Mouse (Mus musculus) ES-E14 (cell line): ENCODE measurements around the gene Dcaf8. TPM values are rescaled to one million over a fixed set of nuclear protein-coding genes. Genes with fewer than 3 reads are reported as not detected.

Source experiments
- DNase-seq: peaks from one replicate; pipeline ENCODE4 v3.0.0-alpha.2; 2013; ENCODE audit warnings: low read depth, low spot score
- H3K27ac ChIP-seq: 2 replicates; pipeline ENCODE4 v1.5.1; 2012; ENCODE audit warnings: low read depth, mild to moderate bottlenecking, low read length, moderate library complexity, mixed read lengths; ENCODE audit not compliant: poor library complexity, insufficient read depth, severe bottlenecking
- H3K36me3 ChIP-seq: 2 replicates; pipeline ENCODE4 v1.6.1; 2012; ENCODE audit warnings: mild to moderate bottlenecking, low read length, moderate library complexity, mixed read lengths; ENCODE audit not compliant: control insufficient read depth, poor library complexity, insufficient read depth, severe bottlenecking
- H3K4me1 ChIP-seq, 2 experiments: fragments of 150-350 bp in 1 of 2; sonication (generic) in 1 of 2; 2 replicates each; pipeline ENCODE4 v1.6.1; 2012; ENCODE audit warnings: low read length in 2 of 2, mild to moderate bottlenecking in 1 of 2, mixed read lengths in 1 of 2; ENCODE audit not compliant: control insufficient read depth in 2 of 2, insufficient read depth in 2 of 2, poor library complexity in 1 of 2
- H3K4me3 ChIP-seq, 2 experiments: fragments of 150-350 bp in 1 of 2; sonication (generic) in 1 of 2; 2 replicates each; pipeline ENCODE4 v1.5.1; 2012; ENCODE audit warnings: low read length in 2 of 2, low read depth in 1 of 2, mild to moderate bottlenecking in 1 of 2, mixed read lengths in 1 of 2; ENCODE audit not compliant: insufficient read depth in 1 of 2, poor library complexity in 1 of 2, severe bottlenecking in 1 of 2
- H3K9ac ChIP-seq: 2 replicates; pipeline ENCODE4 v1.6.1; 2012; ENCODE audit warnings: low read depth, mild to moderate bottlenecking, low read length, mixed read lengths; ENCODE audit not compliant: poor library complexity, insufficient read depth, severe bottlenecking
- H3K9me3 ChIP-seq: fragments of 150-350 bp; sonication (generic); 2 replicates; pipeline ENCODE4 v1.6.1; 2012; ENCODE audit warnings: low read depth, mild to moderate bottlenecking, low read length; ENCODE audit not compliant: control insufficient read depth, insufficient read depth
- CHD2 ChIP-seq: IDR thresholded peaks from 2 replicates; pipeline ENCODE4 v1.6.1; 2014; ENCODE audit warnings: mild to moderate bottlenecking, low read depth, low read length, inconsistent platforms
- HCFC1 ChIP-seq: IDR thresholded peaks from 2 replicates; pipeline ENCODE4 v1.6.1; 2012; ENCODE audit warnings: low read length, inconsistent platforms, borderline replicate concordance; ENCODE audit not compliant: insufficient read depth
- MAFK ChIP-seq: IDR thresholded peaks from 2 replicates; pipeline ENCODE4 v1.6.1; 2014; ENCODE audit warnings: mild to moderate bottlenecking, low read depth, low read length, inconsistent platforms; ENCODE audit not compliant: insufficient read depth
- ZC3H11A ChIP-seq: IDR thresholded peaks from 2 replicates; pipeline ENCODE4 v1.6.1; 2012; ENCODE audit warnings: low read depth, mild to moderate bottlenecking, inconsistent platforms, low read length, borderline replicate concordance
- ZNF384 ChIP-seq: IDR thresholded peaks from 2 replicates; pipeline ENCODE4 v1.6.1; 2012; ENCODE audit warnings: low read depth, low read length, inconsistent platforms
- in situ Hi-C, 2 experiments: fragments of 600-800 bp; cut with MboI; formaldehyde crosslinking; loops; one replicate each; pipeline ENCODE4 v1.15.1; 2025; ENCODE audit warnings: low sequenced_read_pairs in 2 of 2, inconsistent platforms in 1 of 2; ENCODE audit not compliant: unreplicated experiment in 2 of 2
- total RNA-seq: library from RNA; depleted of rRNA; stranded (reverse); fragments of 300-350 nt; gene quantifications from 2 replicates; pipeline ENCODE4 v1.2.3, GENCODE M21; 2012

Dcaf8 gene
- total RNA-seq, 1 experiment: 58.0 TPM

DNA sequence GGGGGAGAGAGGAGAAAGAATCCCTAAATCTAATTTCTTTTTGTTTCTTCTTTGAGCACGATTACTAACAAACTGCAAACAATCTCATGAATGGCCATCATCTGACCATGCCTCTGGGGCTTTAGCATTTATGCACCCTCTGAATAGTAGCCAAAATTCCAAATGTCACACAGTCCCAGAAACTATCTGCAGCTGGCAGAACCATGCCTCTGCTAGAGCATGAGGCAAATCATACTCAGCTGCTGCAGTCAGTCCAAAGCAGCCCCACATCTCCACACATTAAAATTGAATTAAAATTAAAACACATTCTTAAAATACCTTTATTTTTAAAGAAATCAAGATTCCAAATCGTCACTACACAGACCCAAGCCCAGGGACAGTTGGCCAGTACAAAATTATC, 7.7 kb upstream of the Dcaf8 start:
- in situ Hi-C loops: loop anchor here in 1 of 2 experiments (10.0 kb wide), 1 partner anchor 175 kb away; no protein-coding TSS in a partner anchor
- Histone ChIP-seq H3K27ac (no peak overlapping the region), H3K4me3 (no peak overlapping the region), H3K9me3 (no peaks in the 10 kb centered on the region), H3K9ac (no peak overlapping the region), H3K4me1 (peaks cover 0 to 2% of the 10 kb centered on the region in 2 experiments; a peak in 1 of 4 replicates), H3K36me3 (peaks cover 4% of the 10 kb centered on the region)
- TF ChIP-seq HCFC1 (no peak), ZNF384 (no peak), CHD2 (no peak), MAFK (no peak), ZC3H11A (no peak)
- no peak for DNase-seq

DNA sequence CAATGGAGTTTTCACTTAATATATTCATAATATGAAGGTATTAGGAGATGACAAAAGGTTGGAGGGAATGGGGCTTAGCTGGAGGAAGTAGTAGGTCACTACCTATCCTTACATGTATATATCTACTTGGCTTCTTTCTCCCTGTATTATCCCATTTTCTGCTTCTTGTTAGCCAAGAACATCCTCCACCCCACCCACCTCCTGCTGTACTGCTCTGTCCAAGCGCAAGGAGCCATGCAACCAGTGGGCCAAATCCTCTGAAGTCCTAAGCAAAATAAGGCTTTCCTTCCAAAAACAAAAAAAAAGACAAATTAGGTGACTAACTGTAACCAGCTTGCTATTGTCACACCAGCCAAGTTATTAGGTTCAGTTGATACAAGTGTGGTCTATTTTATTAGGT, 7.1 kb upstream of the Dcaf8 start:
- in situ Hi-C loops: loop anchor here in 1 of 2 experiments (10.0 kb wide), 1 partner anchor 174 kb away; no protein-coding TSS in a partner anchor
- no peak for TF ChIP-seq ZNF384
- no peak for TF ChIP-seq CHD2
- TF ChIP-seq MAFK: no peak
- TF ChIP-seq HCFC1: no peak
- TF ChIP-seq ZC3H11A: no peak
- Histone ChIP-seq H3K9ac (no peak overlapping the region), H3K36me3 (peaks cover under 1% of the 10 kb centered on the region), H3K27ac (no peak overlapping the region), H3K4me3 (no peak overlapping the region), H3K4me1 (peaks cover 0 to 2% of the 10 kb centered on the region in 2 experiments; a peak in 1 of 4 replicates), H3K9me3 (no peaks in the 10 kb centered on the region)
- DNase-seq: no peak

DNA sequence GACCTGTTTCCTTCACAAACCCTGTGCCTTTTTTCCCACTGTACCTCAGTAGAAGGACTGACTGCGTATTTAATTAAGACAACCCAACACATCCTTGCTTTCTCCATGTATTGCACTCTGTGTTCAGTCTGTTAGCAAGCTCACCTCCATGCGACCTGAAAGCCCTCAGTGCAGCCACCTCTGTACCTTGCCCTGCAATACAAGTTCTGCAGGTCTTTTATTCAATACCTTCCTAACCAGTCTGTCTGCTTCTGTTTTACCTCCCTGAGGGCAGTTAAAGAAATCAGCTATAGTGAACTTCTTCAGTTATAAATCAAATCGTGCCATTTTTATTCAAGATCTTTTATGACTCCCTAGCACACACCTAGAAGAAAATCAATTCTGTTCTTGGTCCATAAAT, 6.4 kb upstream of the Dcaf8 start:
- Histone ChIP-seq H3K4me1 (peaks cover 0 to 2% of the 10 kb centered on the region in 2 experiments; a peak in 1 of 4 replicates), H3K27ac (no peak overlapping the region), H3K36me3 (no peaks in the 10 kb centered on the region), H3K9me3 (no peaks in the 10 kb centered on the region), H3K4me3 (no peak overlapping the region), H3K9ac (no peak overlapping the region)
- DNase-seq: no peak
- TF ChIP-seq HCFC1: no peak
- in situ Hi-C loops: loop anchor here in 1 of 2 experiments (10.0 kb wide), 1 partner anchor 173 kb away; no protein-coding TSS in a partner anchor

DNA sequence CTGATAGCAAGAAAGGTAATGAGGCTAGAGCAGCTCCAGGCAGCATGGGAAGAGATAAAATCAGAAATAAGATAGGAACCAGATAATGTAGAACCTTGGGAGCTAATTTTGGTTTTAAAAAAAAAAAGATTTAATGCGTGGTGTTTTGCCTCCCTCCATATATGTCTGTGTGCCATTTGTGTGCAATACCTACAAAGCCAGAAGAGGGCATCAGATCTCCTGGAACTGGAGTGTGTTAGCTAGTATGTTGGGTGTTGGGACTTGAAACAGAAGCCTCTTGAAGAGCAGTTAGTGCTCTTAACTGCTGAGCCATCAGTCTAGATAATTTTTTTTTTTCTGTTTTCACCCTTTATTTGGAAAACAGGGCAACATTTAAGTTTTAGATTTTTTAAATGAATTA, 4.3 kb upstream of the Dcaf8 start:
- in situ Hi-C loops: loop anchor here in 1 of 2 experiments (10.0 kb wide), 1 partner anchor 171 kb away; no protein-coding TSS in a partner anchor
- no peak overlapping the region for H3K9ac ChIP-seq
- H3K4me1 ChIP-seq: peaks cover 1 to 3% of the 10 kb centered on the region in 2 experiments; a peak in 1 of 4 replicates
- no peak for DNase-seq
- no peak overlapping the region for H3K27ac ChIP-seq
- no peak overlapping the region for H3K4me3 ChIP-seq
- H3K9me3 ChIP-seq: no peaks in the 10 kb centered on the region
- H3K36me3 ChIP-seq: no peaks in the 10 kb centered on the region
- no peak for TF ChIP-seq ZNF384
- no peak for TF ChIP-seq CHD2
- TF ChIP-seq MAFK: no peak
- no peak for TF ChIP-seq ZC3H11A
- no peak for TF ChIP-seq HCFC1
